Mouse (Mus musculus): ENCODE results near the gene Cds1.

DNA sequence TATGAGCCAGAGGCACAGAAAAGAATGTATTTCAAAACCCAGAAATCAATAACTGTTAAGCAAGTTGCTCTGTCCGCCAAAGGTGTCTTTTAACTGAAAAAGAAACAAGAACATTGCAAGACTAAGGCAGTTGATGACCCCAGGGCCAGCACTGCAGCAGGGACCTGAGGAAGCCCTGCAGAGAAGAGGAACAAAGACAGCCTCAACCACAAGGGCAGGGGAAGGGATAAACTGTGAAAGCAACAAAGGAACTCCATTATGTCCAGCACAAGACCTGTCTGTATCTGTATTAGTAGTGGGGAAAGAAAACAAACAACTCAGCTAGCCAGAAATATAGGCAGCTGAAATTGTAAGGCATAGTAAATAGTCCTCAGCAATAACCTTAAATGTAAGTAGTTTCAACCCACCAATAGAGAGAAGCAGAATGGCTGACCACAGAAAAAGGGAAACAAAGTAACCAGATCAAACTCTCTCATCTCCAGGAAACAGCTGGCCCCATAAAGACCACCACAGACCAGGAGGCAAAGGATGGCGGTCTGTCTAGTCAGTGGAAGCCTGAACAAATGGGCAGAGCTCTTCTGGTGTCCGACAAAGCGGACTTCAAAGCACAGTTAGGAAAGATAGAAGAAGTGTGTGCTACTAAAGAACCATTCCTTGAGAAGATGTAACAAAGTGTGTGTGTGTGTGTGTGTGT is 21.1 kb downstream of the Cds1 start:
- TF ChIP-seq POLR2A (IDR thresholded peaks at IDR 0.05; ENCODE audit: low read depth, low read length) (no peak), CTCF (conservative IDR thresholded peaks at IDR 0.05; ENCODE audit: insufficient read depth, insufficient read length, low read depth, low read length) (no peak)
